Mouse (Mus musculus): ENCODE results near the gene Sort1. TPM values are rescaled to one million over a fixed set of nuclear protein-coding genes. Genes with fewer than 3 reads are reported as not detected.

The Sort1 gene
- total and polyA plus RNA-seq, 2 experiments from 2014 or later: 12.9 to 69.0 TPM

GRCm38 (mm10) chr3:108355245-108355644 lies 71.4 kb downstream of the Sort1 start:
- H3K4me2 ChIP-seq (ENCODE audit: low read depth): no peak overlapping the region
- H3K4me1 ChIP-seq (ENCODE audit: insufficient read depth): no peaks in the 10 kb centered on the region
- H3K27ac ChIP-seq (ENCODE audit: low read depth, low read length): no peak overlapping the region
- TF ChIP-seq CTCF (IDR thresholded peaks at IDR 0.05; ENCODE audit: low read depth): no peak
- no peak for DNase-seq
- ATAC-seq: no peak
- no peak overlapping the region for H3K9ac ChIP-seq
- WGBS: 92% methylated on average over 3 of the region's 3 CpGs
- H3K27me3 ChIP-seq (ENCODE audit: insufficient read depth, low read length): no peaks in the 10 kb centered on the region
- no peak overlapping the region for H3K4me3 ChIP-seq (ENCODE audit: low read depth, low read length)
- peaks cover 72% of the 10 kb centered on the region for H3K36me3 ChIP-seq (ENCODE audit: insufficient read depth)
- no peaks in the 10 kb centered on the region for H3K9me3 ChIP-seq (ENCODE audit: low read length)

GRCm38 (mm10) chr3:108357051-108357450 lies 73.2 kb downstream of the Sort1 start:
- H3K4me1 ChIP-seq (ENCODE audit: insufficient read depth): no peaks in the 10 kb centered on the region
- H3K9me3 ChIP-seq (ENCODE audit: low read length): no peaks in the 10 kb centered on the region
- no peak for DNase-seq
- TF ChIP-seq CTCF (IDR thresholded peaks at IDR 0.05; ENCODE audit: low read depth): no peak
- H3K4me2 ChIP-seq (ENCODE audit: low read depth): no peak overlapping the region
- H3K27me3 ChIP-seq (ENCODE audit: insufficient read depth, low read length): no peaks in the 10 kb centered on the region
- WGBS: 89% methylated on average over 10 of the region's 10 CpGs
- no peak overlapping the region for H3K4me3 ChIP-seq (ENCODE audit: low read depth, low read length)
- no peak overlapping the region for H3K27ac ChIP-seq (ENCODE audit: low read depth, low read length)
- no peak overlapping the region for H3K9ac ChIP-seq
- ATAC-seq: no peak
- H3K36me3 ChIP-seq (ENCODE audit: insufficient read depth): peaks cover 55% of the 10 kb centered on the region

- 63% methylated on average over 6 of the region's 6 CpGs for WGBS
- TF ChIP-seq CTCF (IDR thresholded peaks at IDR 0.05; ENCODE audit: low read depth): no peak
- peak; percentile 52; the same call in 1 of the 2 replicates for ATAC-seq
- Histone ChIP-seq H3K27ac (ENCODE audit: low read depth, low read length) (no peak overlapping the region), H3K4me2 (ENCODE audit: low read depth) (no peak overlapping the region), H3K4me1 (ENCODE audit: insufficient read depth) (0 out of 2 replicates have a peak, but pooled peaks cover 1% of the 10 kb centered on the region), H3K9me3 (ENCODE audit: low read length) (no peaks in the 10 kb centered on the region), H3K27me3 (ENCODE audit: insufficient read depth, low read length) (no peaks in the 10 kb centered on the region), H3K9ac (no peak overlapping the region), H3K36me3 (ENCODE audit: insufficient read depth) (peaks cover 45% of the 10 kb centered on the region), H3K4me3 (ENCODE audit: low read depth, low read length) (no peak overlapping the region)
- peak; percentile 63 for DNase-seq
Observed at GRCm38 (mm10) chr3:108358445-108358844, 74.6 kb downstream of the Sort1 start.

- H3K27ac ChIP-seq (ENCODE audit: low read depth, low read length): no peak overlapping the region
- no peaks in the 10 kb centered on the region for H3K9me3 ChIP-seq (ENCODE audit: low read length)
- ATAC-seq (peak; percentile 25), DNase-seq (no peak)
- H3K4me1 ChIP-seq (ENCODE audit: insufficient read depth): 0 out of 2 replicates have a peak, but pooled peaks cover 4% of the 10 kb centered on the region
- H3K9ac ChIP-seq: no peak overlapping the region
- WGBS: 17% methylated on average over 7 of the region's 7 CpGs
- no peaks in the 10 kb centered on the region for H3K27me3 ChIP-seq (ENCODE audit: insufficient read depth, low read length)
- H3K4me2 ChIP-seq (ENCODE audit: low read depth): no peak overlapping the region
- no peak overlapping the region for H3K4me3 ChIP-seq (ENCODE audit: low read depth, low read length)
- no peak for TF ChIP-seq CTCF (IDR thresholded peaks at IDR 0.05; ENCODE audit: low read depth)
- H3K36me3 ChIP-seq (ENCODE audit: insufficient read depth): peaks cover 21% of the 10 kb centered on the region
Observed at GRCm38 (mm10) chr3:108360894-108361293, 77.0 kb downstream of the Sort1 start.

GRCm38 (mm10) chr3:108363626-108364025 lies 79.7 kb downstream of the Sort1 start:
- ATAC-seq (peak; percentile 44), DNase-seq (no peak)
- Histone ChIP-seq H3K9me3 (ENCODE audit: low read length) (no peaks in the 10 kb centered on the region), H3K36me3 (ENCODE audit: insufficient read depth) (no peaks in the 10 kb centered on the region; the same call in 1 of the 2 replicates), H3K27me3 (ENCODE audit: insufficient read depth, low read length) (no peaks in the 10 kb centered on the region), H3K4me3 (ENCODE audit: low read depth, low read length) (no peak overlapping the region), H3K27ac (ENCODE audit: low read depth, low read length) (no peak overlapping the region), H3K4me2 (ENCODE audit: low read depth) (no peak overlapping the region), H3K9ac (no peak overlapping the region), H3K4me1 (ENCODE audit: insufficient read depth) (0 out of 2 replicates have a peak, but pooled peaks cover 4% of the 10 kb centered on the region)
- TF ChIP-seq CTCF (IDR thresholded peaks at IDR 0.05; ENCODE audit: low read depth): no peak
- WGBS: 61% methylated on average over 3 of the region's 3 CpGs

- no peak within 1 kb of the TSS for H3K4me3 ChIP-seq (ENCODE audit: low read depth, low read length)
- no peak within 1 kb of the TSS for H3K27ac ChIP-seq (ENCODE audit: low read depth, low read length)
- H3K9me3 ChIP-seq (ENCODE audit: low read length): no peaks in the 10 kb centered on the region
- DNase-seq (no peak), ATAC-seq (no peak)
- no peak within 1 kb of the TSS for H3K9ac ChIP-seq
- WGBS: 81% methylated on average over 9 of the region's 9 CpGs
- no peaks in the 10 kb centered on the region for H3K27me3 ChIP-seq (ENCODE audit: insufficient read depth, low read length)
- TF ChIP-seq CTCF (IDR thresholded peaks at IDR 0.05; ENCODE audit: low read depth): no peak
- H3K4me2 ChIP-seq (ENCODE audit: low read depth): no peak within 1 kb of the TSS
- H3K36me3 ChIP-seq (ENCODE audit: insufficient read depth): no peaks in the 10 kb centered on the region; the same call in 1 of the 2 replicates
- 0 out of 2 replicates have a peak, but pooled peaks cover 4% of the 10 kb centered on the region for H3K4me1 ChIP-seq (ENCODE audit: insufficient read depth)
Observed at GRCm38 (mm10) chr3:108364270-108364995, 80.6 kb downstream of the Sort1 start, which contains the start of gene Mybphl. TSS of gene Mybphl (plus strand) at chr3:108364911.

- Histone ChIP-seq H3K4me3 (ENCODE audit: low read depth, low read length) (no peak overlapping the region), H3K36me3 (ENCODE audit: insufficient read depth) (no peaks in the 10 kb centered on the region), H3K27me3 (ENCODE audit: insufficient read depth, low read length) (no peaks in the 10 kb centered on the region), H3K4me1 (ENCODE audit: insufficient read depth) (0 out of 2 replicates have a peak, but pooled peaks cover 4% of the 10 kb centered on the region), H3K27ac (ENCODE audit: low read depth, low read length) (no peak overlapping the region), H3K9me3 (ENCODE audit: low read length) (no peaks in the 10 kb centered on the region), H3K4me2 (ENCODE audit: low read depth) (no peak overlapping the region), H3K9ac (no peak overlapping the region)
- TF ChIP-seq CTCF (IDR thresholded peaks at IDR 0.05; ENCODE audit: low read depth): no peak
- WGBS: 65% methylated on average over 9 of the region's 9 CpGs
- DNase-seq (no peak), ATAC-seq (peak; percentile 47; the same call in 1 of the 2 replicates)
Observed at GRCm38 (mm10) chr3:108367173-108367572, 83.3 kb downstream of the Sort1 start.
